Mouse (Mus musculus): ENCODE measurements around the gene Ifit2. TPM values are rescaled to one million over a fixed set of nuclear protein-coding genes. Genes with fewer than 3 reads are reported as not detected.

The Ifit2 gene
- polyA plus RNA-seq, 1 experiment from 2014 or later, result 4.7 TPM

Other genes starting within 250 kb of the Ifit2 start
- gene Ch25h, start 75.5 kb upstream of the Ifit2 start, polyA plus RNA-seq (2014; fragmentation: Nextera tagmentation; extraction: Ambion mirVana), result 0.61 and 0.66 TPM in 2 replicates
- gene Lipa, start 23.2 kb upstream of the Ifit2 start, polyA plus RNA-seq (2014; fragmentation: Nextera tagmentation; extraction: Ambion mirVana), result 28.7 and 31.4 TPM in 2 replicates
- gene Ifit3, start 32.8 kb downstream of the Ifit2 start, polyA plus RNA-seq (2014; fragmentation: Nextera tagmentation; extraction: Ambion mirVana), result 0.50 and 0.78 TPM in 2 replicates
- gene Ifit1bl1, start 51.3 kb downstream of the Ifit2 start, polyA plus RNA-seq (2014; fragmentation: Nextera tagmentation; extraction: Ambion mirVana), result 0.22 and 0.33 TPM in 2 replicates
- gene Ifit3b, start 57.3 kb downstream of the Ifit2 start, polyA plus RNA-seq (2014; fragmentation: Nextera tagmentation; extraction: Ambion mirVana), result 0.10 TPM in 1 of 2 replicates, not detected in the other
- gene Ifit1bl2, start 90.0 kb downstream of the Ifit2 start, polyA plus RNA-seq (2014; fragmentation: Nextera tagmentation; extraction: Ambion mirVana), result 0.25 TPM in 1 of 2 replicates, not detected in the other
- 0.36 TPM in 1 of 2 replicates, not detected in the other for gene Ifit1, start 90.2 kb downstream of the Ifit2 start, polyA plus RNA-seq (2014; fragmentation: Nextera tagmentation; extraction: Ambion mirVana)
- 2.7 and 3.0 TPM in 2 replicates for gene Slc16a12, start 196.6 kb downstream of the Ifit2 start, polyA plus RNA-seq (2014; fragmentation: Nextera tagmentation; extraction: Ambion mirVana)